Mouse (Mus musculus) liver, embryonic 14.5 days (tissue): ENCODE measurements around the gene Syne2. TPM values are rescaled to one million over a fixed set of nuclear protein-coding genes. Genes with fewer than 3 reads are reported as not detected.

Experiments used
- ATAC-seq: fragments of 200-750 bp; cut with Nextera tagmentation; 2 replicates; pipeline ENCODE4 v1.8.0; 2017; ENCODE audit warnings: moderate number of reproducible peaks, mild to moderate bottlenecking, moderate library complexity; ENCODE audit not compliant: insufficient read depth
- DNase-seq, 3 experiments: peaks; one replicate each; pipeline ENCODE4 v3.0.0-alpha.2; 2012 to 2013; ENCODE audit warnings: low read depth in 3 of 3, low spot score in 3 of 3
- H3K27ac ChIP-seq: fragments of 300-500 bp; sonication (generic); 2 replicates; pipeline ENCODE4 v1.5.1; 2014; ENCODE audit warnings: moderate library complexity, mild to moderate bottlenecking, control low read depth, inconsistent platforms
- H3K27me3 ChIP-seq: fragments of 300-500 bp; sonication (generic); 2 replicates; pipeline ENCODE4 v1.6.1; 2014; ENCODE audit warnings: mild to moderate bottlenecking, low read length, moderate library complexity; ENCODE audit not compliant: control insufficient read depth, insufficient read depth
- H3K36me3 ChIP-seq: fragments of 300-500 bp; sonication (generic); replicated peaks from 2 replicates; pipeline ENCODE4 v1.6.1; 2014; ENCODE audit warnings: low read depth; ENCODE audit not compliant: control insufficient read depth, insufficient read depth
- H3K4me1 ChIP-seq, 2 experiments: fragments of 200-500 bp in 1 of 2; fragments of 300-500 bp in 1 of 2; sonication (generic) in 1 of 2; replicated peaks; 2 replicates each; pipeline ENCODE4 v1.6.1; 2012 to 2014; ENCODE audit warnings: antibody characterized with exemption in 1 of 2, inconsistent platforms in 1 of 2, low read length in 1 of 2; ENCODE audit not compliant: control insufficient read depth in 2 of 2, insufficient read depth in 2 of 2
- H3K4me2 ChIP-seq: fragments of 300-500 bp; sonication (generic); 2 replicates; pipeline ENCODE4 v1.6.1; 2014; ENCODE audit warnings: low read depth, mild to moderate bottlenecking, control low read depth, moderate library complexity
- H3K4me3 ChIP-seq, 2 experiments: fragments of 200-500 bp in 1 of 2; fragments of 300-500 bp in 1 of 2; sonication (generic) in 1 of 2; 2 replicates each; pipeline ENCODE4 v1.5.1; 2012 to 2014; ENCODE audit warnings: low read depth in 2 of 2, low read length in 2 of 2, mild to moderate bottlenecking in 2 of 2, control low read depth in 1 of 2, inconsistent platforms in 1 of 2, moderate library complexity in 1 of 2; ENCODE audit not compliant: insufficient read depth in 1 of 2
- H3K9ac ChIP-seq: fragments of 300-500 bp; sonication (generic); replicated peaks from 2 replicates; pipeline ENCODE4 v1.6.1; 2014; ENCODE audit warnings: mild to moderate bottlenecking, control low read depth, moderate library complexity
- H3K9me3 ChIP-seq: fragments of 300-500 bp; sonication (generic); 2 replicates; pipeline ENCODE4 v1.6.1; 2016; ENCODE audit warnings: low read length, mixed read lengths; ENCODE audit not compliant: control insufficient read depth
- CTCF ChIP-seq: IDR thresholded peaks from 2 replicates; pipeline ENCODE4 v1.5.1; 2016; ENCODE audit warnings: antibody characterized with exemption, low read depth, control low read depth
- EP300 ChIP-seq: IDR thresholded peaks from 2 replicates; pipeline ENCODE4 v1.6.1; 2016; ENCODE audit warnings: antibody characterized with exemption, low read depth
- WGBS: fragments of 180-500 bp; shearing (Covaris S2); extraction: QIAGEN DNeasy Blood & Tissue Kit; methylation state at CpG from one replicate; pipeline ENCODE4 v1.1.7; 2014; ENCODE audit not compliant: insufficient replicate concordance; 5-methylcytosine and 5-hydroxymethylcytosine counted together
- polyA plus RNA-seq, 2 experiments: library from polyadenylated mRNA; depleted of rRNA in 1 of 2; stranded (reverse) in 1 of 2; unstranded in 1 of 2; fragments of >200 nt; fragmentation: Nextera tagmentation in 1 of 2; extraction: Ambion mirVana in 1 of 2; gene quantifications; 2 replicates each; pipeline versions ENCODE4 v1.2.1 to v1.2.3; 2012 to 2014

Syne2 gene
- polyA plus RNA-seq, 2 experiments: 2.1 to 3.0 TPM

DNA sequence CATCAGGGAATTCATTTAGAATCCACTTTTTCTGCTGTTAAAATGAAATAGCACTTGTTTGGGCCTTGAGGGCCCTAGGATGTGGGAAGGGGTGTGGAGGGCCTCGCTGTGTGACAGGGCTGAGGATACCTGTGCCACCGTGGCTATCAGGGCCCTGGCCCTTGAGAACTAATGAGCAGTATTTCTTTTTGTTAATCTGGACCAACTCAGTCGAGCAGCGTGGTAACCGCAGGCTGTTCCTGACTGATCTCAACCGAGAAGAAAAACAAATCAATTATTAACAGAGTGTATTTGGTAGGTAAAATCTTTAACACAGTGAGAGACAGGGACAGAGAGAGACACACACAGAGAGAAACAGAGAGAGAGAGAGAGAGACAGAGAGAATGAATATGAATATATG lies 34.5 kb downstream of the Syne2 start:
- no peak for TF ChIP-seq EP300
- no peak for TF ChIP-seq CTCF
- Histone ChIP-seq H3K27me3 (no peaks in the 10 kb centered on the region; the same call in 1 of the 2 replicates), H3K27ac (no peak overlapping the region), H3K4me2 (no peak overlapping the region), H3K9ac (no peak overlapping the region), H3K9me3 (no peaks in the 10 kb centered on the region), H3K4me3 (no peak overlapping the region), H3K4me1 (peaks cover 5 to 17% of the 10 kb centered on the region in 2 experiments; a peak in 3 of 4 replicates), H3K36me3 (no peaks in the 10 kb centered on the region)
- no peak for ATAC-seq
- no peak for DNase-seq
- 52% methylated on average over 6 of the region's 6 CpGs for WGBS

DNA sequence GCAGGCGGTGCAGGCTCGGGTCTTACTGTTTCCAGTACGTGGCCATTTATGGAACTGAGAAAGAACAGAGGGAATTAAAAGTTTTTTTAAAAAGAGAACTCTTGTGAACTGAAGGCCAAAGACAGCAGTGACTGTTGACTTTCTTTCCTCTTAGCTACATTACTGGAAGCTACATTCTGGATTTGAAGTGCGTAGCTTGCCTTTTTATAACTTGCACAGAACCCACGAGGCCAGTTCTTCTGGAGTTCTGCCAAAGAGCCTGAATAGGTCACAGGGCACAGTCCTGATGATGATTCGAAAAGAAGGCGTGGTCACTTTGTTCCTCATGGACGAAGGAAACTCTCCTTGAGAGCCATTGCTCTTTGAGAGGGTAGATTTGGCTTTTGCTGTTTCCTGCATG lies 35.6 kb downstream of the Syne2 start:
- no peaks in the 10 kb centered on the region; the same call in 1 of the 2 replicates for H3K27me3 ChIP-seq
- H3K27ac ChIP-seq: no peak overlapping the region
- no peak for TF ChIP-seq CTCF
- no peak for TF ChIP-seq EP300
- 30% methylated on average over 8 of the region's 8 CpGs for WGBS
- no peak for DNase-seq
- no peak overlapping the region for H3K4me3 ChIP-seq
- H3K36me3 ChIP-seq: no peaks in the 10 kb centered on the region
- no peak overlapping the region for H3K4me2 ChIP-seq
- H3K9ac ChIP-seq: no peak overlapping the region
- no peak for ATAC-seq
- H3K4me1 ChIP-seq: peaks cover 5 to 17% of the 10 kb centered on the region in 2 experiments; a peak in 3 of 4 replicates
- H3K9me3 ChIP-seq: no peaks in the 10 kb centered on the region

DNA sequence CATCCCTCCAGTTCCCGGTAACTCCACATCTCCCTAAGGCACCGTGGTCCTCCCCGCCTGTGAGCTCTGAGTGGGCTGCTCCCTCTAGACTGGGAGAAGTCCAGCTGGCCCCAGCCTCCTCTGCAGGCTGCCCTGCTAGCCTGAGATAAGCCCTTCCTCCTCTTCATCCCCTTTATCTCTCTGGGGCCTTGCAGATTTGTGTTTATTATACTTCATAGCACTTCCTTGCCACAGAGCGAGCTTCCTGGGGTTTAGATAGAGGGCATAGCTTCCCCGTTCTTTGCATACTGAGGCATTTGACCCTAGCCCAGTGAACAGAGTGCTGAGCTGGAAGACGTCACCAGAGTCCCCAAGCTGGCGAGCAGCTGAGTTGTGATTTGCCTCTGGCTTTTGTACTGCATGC lies 37.1 kb downstream of the Syne2 start:
- H3K36me3 ChIP-seq: no peaks in the 10 kb centered on the region
- DNase-seq: peak in 1 of 3 experiments; percentile 28

DNA sequence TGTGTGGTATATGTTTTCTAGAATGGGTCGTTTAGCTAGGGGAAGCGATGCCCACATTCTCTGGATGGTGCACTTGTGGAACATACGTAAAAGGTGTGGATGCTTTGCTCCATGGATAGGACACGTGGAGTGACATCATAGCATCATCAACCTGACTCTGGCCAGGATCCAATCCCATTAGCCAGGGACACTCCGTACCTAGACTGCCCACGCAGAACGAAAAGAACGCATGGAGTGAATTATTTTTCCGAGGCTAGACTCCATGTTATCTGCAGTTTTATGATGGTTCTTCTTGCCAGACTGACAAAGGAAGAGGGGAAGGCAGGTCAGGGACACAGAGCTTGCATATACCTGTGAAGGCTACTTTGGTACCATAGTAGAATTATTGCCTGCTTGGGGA lies 37.7 kb downstream of the Syne2 start:
- DNase-seq: no peak
- no peak for ATAC-seq
- Histone ChIP-seq H3K4me2 (no peak overlapping the region), H3K27ac (no peak overlapping the region), H3K36me3 (no peaks in the 10 kb centered on the region), H3K9me3 (no peaks in the 10 kb centered on the region), H3K27me3 (no peaks in the 10 kb centered on the region; the same call in 1 of the 2 replicates), H3K4me1 (peaks cover 5 to 16% of the 10 kb centered on the region in 2 experiments; a peak in 3 of 4 replicates), H3K9ac (no peak overlapping the region), H3K4me3 (no peak overlapping the region)
- 66% methylated on average over 9 of the region's 9 CpGs for WGBS
- TF ChIP-seq EP300 (no peak), CTCF (no peak)

More for the DNA sequence above, 37.1 kb downstream of the Syne2 start:
- Histone ChIP-seq H3K9me3 (no peaks in the 10 kb centered on the region), H3K4me1 (peaks cover 5 to 17% of the 10 kb centered on the region in 2 experiments; a peak in 3 of 4 replicates), H3K4me2 (no peak overlapping the region), H3K9ac (no peak overlapping the region), H3K27me3 (no peaks in the 10 kb centered on the region; the same call in 1 of the 2 replicates), H3K4me3 (no peak overlapping the region), H3K27ac (no peak overlapping the region)
- no peak for TF ChIP-seq CTCF
- TF ChIP-seq EP300: peak; percentile 46; the same call in 1 of the 2 replicates
- 12% methylated on average over 7 of the region's 7 CpGs for WGBS
- peak; percentile 79 for ATAC-seq

DNA sequence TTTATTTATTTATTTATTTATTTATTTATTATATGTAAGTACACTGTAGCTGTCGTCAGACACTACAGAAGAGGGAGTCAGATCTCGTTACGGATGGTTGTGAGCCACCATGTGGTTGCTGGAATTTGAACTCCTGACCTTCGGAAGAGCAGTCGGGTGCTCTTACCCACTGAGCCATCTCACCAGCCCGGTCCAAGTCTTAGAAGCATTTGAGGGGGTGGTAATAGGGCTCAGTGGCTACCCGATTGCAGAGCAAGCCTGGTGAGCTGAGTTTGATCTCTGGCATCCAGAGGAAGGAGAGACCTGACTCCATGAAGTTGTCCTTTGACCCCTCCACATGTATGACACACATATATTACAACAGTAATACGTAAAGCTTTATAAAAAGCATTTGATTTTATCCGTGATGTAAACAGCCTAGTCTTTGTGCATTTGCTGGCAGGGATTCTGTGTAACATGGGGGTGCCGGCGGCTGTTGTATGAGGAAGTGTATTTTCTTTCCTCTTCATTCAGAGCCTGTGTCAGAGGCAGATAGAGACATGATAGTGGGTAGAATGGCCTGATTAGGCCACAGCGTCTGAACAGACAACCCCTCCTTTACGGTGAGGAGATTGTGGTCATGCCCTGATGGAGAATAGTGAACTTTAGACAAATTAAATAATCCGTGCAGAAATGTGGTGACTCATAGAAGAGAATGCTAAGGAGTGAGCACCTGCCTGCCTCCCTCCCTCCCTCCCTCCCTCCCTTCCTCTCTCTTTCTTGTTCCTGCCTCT lies 38.3 kb downstream of the Syne2 start:
- H3K9ac ChIP-seq: no peak overlapping the region
- no peak overlapping the region for H3K4me3 ChIP-seq
- no peak overlapping the region for H3K4me2 ChIP-seq
- H3K27me3 ChIP-seq: no peaks in the 10 kb centered on the region; the same call in 1 of the 2 replicates
- no peaks in the 10 kb centered on the region for H3K9me3 ChIP-seq
- 40% methylated on average over 14 of the region's 14 CpGs for WGBS
- peaks cover 5 to 16% of the 10 kb centered on the region in 2 experiments; a peak in 3 of 4 replicates for H3K4me1 ChIP-seq
- ATAC-seq: no peak
- no peak for DNase-seq
- no peak for TF ChIP-seq CTCF
- TF ChIP-seq EP300: no peak
- H3K36me3 ChIP-seq: no peaks in the 10 kb centered on the region
- no peak overlapping the region for H3K27ac ChIP-seq
